Mouse (Mus musculus) C2C12 (cell line): Measurements from ENCODE around the gene 1700088E04Rik. TPM values are rescaled to one million over a fixed set of nuclear protein-coding genes. Genes with fewer than 3 reads are reported as not detected.

ENCODE experiments used
- H3K27me3 ChIP-seq: one replicate; pipeline ENCODE4 v1.6.1; 2011; ENCODE audit not compliant: control insufficient read depth, insufficient read depth, insufficient read length
- H3K36me3 ChIP-seq: one replicate; pipeline ENCODE4 v1.6.1; 2011; ENCODE audit not compliant: control insufficient read depth, insufficient read depth
- H3K4me3 ChIP-seq: one replicate; pipeline ENCODE4 v1.5.1; 2011; ENCODE audit warnings: mild to moderate bottlenecking, control low read depth; ENCODE audit not compliant: poor library complexity, insufficient read depth, severe bottlenecking
- H3K79me2 ChIP-seq: one replicate; pipeline ENCODE4 v1.6.1; 2011; ENCODE audit not compliant: control insufficient read depth, insufficient read depth
- H3K79me3 ChIP-seq: one replicate; pipeline ENCODE4 v1.6.1; 2011; ENCODE audit warnings: low read depth, control low read depth
- H3ac ChIP-seq: one replicate; pipeline ENCODE3; 2011; ENCODE audit warnings: low read depth; ENCODE audit not compliant: control insufficient read depth, insufficient read length
- CEBPB ChIP-seq: IDR thresholded peaks from one replicate; pipeline ENCODE4 v1.6.1; 2011; ENCODE audit warnings: low read depth, mild to moderate bottlenecking, control low read depth, moderate library complexity
- CTCF ChIP-seq: IDR thresholded peaks from one replicate; pipeline ENCODE4 v1.5.1; 2011; ENCODE audit not compliant: control insufficient read depth, insufficient read depth, insufficient read length
- FOSL1 ChIP-seq: IDR thresholded peaks from one replicate; pipeline ENCODE4 v1.8.0; 2011; ENCODE audit warnings: mild to moderate bottlenecking, low read length; ENCODE audit not compliant: poor library complexity, insufficient read depth, severe bottlenecking
- MAX ChIP-seq: IDR thresholded peaks from one replicate; pipeline ENCODE4 v1.6.1; 2011; ENCODE audit warnings: mild to moderate bottlenecking, control low read depth
- MYOD1 ChIP-seq: IDR thresholded peaks from one replicate; pipeline ENCODE4 v1.6.1; 2011; ENCODE audit warnings: low read depth; ENCODE audit not compliant: control insufficient read depth, insufficient read length
- MYOG ChIP-seq: IDR thresholded peaks from one replicate; pipeline ENCODE4 v1.6.1; 2011; ENCODE audit not compliant: control insufficient read depth, insufficient read length; ENCODE audit errors: extremely low read depth
- USF1 ChIP-seq: IDR thresholded peaks from one replicate; pipeline ENCODE4 v1.6.1; 2011; ENCODE audit warnings: low read depth, mild to moderate bottlenecking, control low read depth, moderate library complexity
- polyA plus RNA-seq: library from polyadenylated mRNA; unstranded; fragments of >200 nt; fragmentation: generic; extraction: Trizol; gene quantifications from one replicate; pipeline ENCODE4 v1.2.1, GENCODE M21; 2012; ENCODE audit warnings: missing spikeins

Gene 1700088E04Rik
- polyA plus RNA-seq, 1 experiment = 5.6 TPM

GRCm38 (mm10) chr15:79122119-79122518, 18.9 kb downstream of the 1700088E04Rik start:
- no peaks in the 10 kb centered on the region for H3K27me3 ChIP-seq
- H3K79me3 ChIP-seq = no peaks in the 10 kb centered on the region
- H3K4me3 ChIP-seq = no peak overlapping the region
- H3K79me2 ChIP-seq = no peaks in the 10 kb centered on the region
- no peak overlapping the region for H3ac ChIP-seq
- peaks cover 80% of the 10 kb centered on the region for H3K36me3 ChIP-seq
- no peak for TF ChIP-seq CEBPB
- no peak for TF ChIP-seq FOSL1
- no peak for TF ChIP-seq CTCF
- TF ChIP-seq MYOD1 = no peak
- TF ChIP-seq USF1 = no peak
- no peak for TF ChIP-seq MYOG
- TF ChIP-seq MAX = no peak

GRCm38 (mm10) chr15:79119491-79119890, 21.6 kb downstream of the 1700088E04Rik start:
- H3K79me2 ChIP-seq = no peaks in the 10 kb centered on the region
- no peaks in the 10 kb centered on the region for H3K79me3 ChIP-seq
- H3K36me3 ChIP-seq = peaks cover 78% of the 10 kb centered on the region
- no peak overlapping the region for H3K4me3 ChIP-seq
- no peak overlapping the region for H3ac ChIP-seq
- TF ChIP-seq USF1 (no peak), MYOD1 (no peak), CTCF (no peak), MAX (no peak), CEBPB (no peak), FOSL1 (no peak), MYOG (no peak)
- H3K27me3 ChIP-seq = no peaks in the 10 kb centered on the region

- Histone ChIP-seq H3K79me2 (peaks cover 20% of the 10 kb centered on the region), H3K36me3 (peaks cover 51% of the 10 kb centered on the region), H3K4me3 (no peak overlapping the region)
Measured at GRCm38 (mm10) chr15:79115276-79115675, 25.8 kb downstream of the 1700088E04Rik start.

DNA sequence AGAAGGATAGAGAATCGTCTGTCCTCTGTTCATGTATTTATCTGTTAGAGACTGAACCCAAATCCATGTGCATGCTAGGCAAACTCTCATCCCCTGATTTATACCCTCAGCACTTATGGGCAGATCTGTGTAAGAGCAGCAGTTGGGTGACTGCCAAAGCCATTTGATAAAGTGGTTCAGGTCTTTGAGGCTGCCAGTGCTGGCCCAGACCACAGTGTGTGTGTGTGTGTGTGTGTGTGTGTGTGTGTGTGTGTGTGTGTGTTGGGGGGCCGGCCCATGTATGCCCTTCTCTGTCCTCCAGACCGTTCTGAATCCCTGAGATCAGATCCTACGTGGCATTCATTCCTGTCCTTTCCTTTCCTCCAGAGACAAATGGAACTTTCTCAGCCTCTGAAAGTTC, 29.3 kb downstream of the 1700088E04Rik start:
- no peaks in the 10 kb centered on the region for H3K27me3 ChIP-seq
- TF ChIP-seq FOSL1 (no peak), MYOG (no peak), MYOD1 (no peak), MAX (no peak), CEBPB (no peak), USF1 (no peak), CTCF (no peak)
- H3K79me3 ChIP-seq = peaks cover 12% of the 10 kb centered on the region
- peaks cover 30% of the 10 kb centered on the region for H3K79me2 ChIP-seq
- H3ac ChIP-seq = no peak overlapping the region
- H3K36me3 ChIP-seq = peaks cover 18% of the 10 kb centered on the region
- H3K4me3 ChIP-seq = no peak overlapping the region

More at GRCm38 (mm10) chr15:79115276-79115675, 25.8 kb downstream of the 1700088E04Rik start:
- H3K27me3 ChIP-seq = no peaks in the 10 kb centered on the region
- peaks cover 4% of the 10 kb centered on the region for H3K79me3 ChIP-seq
- H3ac ChIP-seq = no peak overlapping the region
- TF ChIP-seq MAX = no peak
- no peak for TF ChIP-seq CTCF
- TF ChIP-seq MYOD1 = no peak
- no peak for TF ChIP-seq FOSL1
- no peak for TF ChIP-seq USF1
- TF ChIP-seq CEBPB = no peak
- no peak for TF ChIP-seq MYOG

- TF ChIP-seq CEBPB = no peak
- TF ChIP-seq MYOD1 = no peak
- no peak for TF ChIP-seq USF1
- TF ChIP-seq FOSL1 = no peak
- TF ChIP-seq MYOG = no peak
- no peak for TF ChIP-seq MAX
- TF ChIP-seq CTCF = no peak
- Histone ChIP-seq H3K4me3 (peak overlapping the region; percentile 75), H3K79me3 (peaks cover 12% of the 10 kb centered on the region), H3ac (no peak overlapping the region), H3K27me3 (no peaks in the 10 kb centered on the region), H3K79me2 (peaks cover 30% of the 10 kb centered on the region), H3K36me3 (peaks cover 9% of the 10 kb centered on the region)
Measured at GRCm38 (mm10) chr15:79110528-79110927, 30.5 kb downstream of the 1700088E04Rik start.

GRCm38 (mm10) chr15:79110031-79110430, 31.0 kb downstream of the 1700088E04Rik start:
- peak overlapping the region; percentile 76 for H3ac ChIP-seq
- H3K79me3 ChIP-seq = peaks cover 12% of the 10 kb centered on the region
- H3K4me3 ChIP-seq = peak overlapping the region; percentile 75
- no peaks in the 10 kb centered on the region for H3K27me3 ChIP-seq
- TF ChIP-seq FOSL1 (no peak), USF1 (no peak), CTCF (no peak), MAX (no peak), MYOD1 (no peak)
- H3K79me2 ChIP-seq = peaks cover 30% of the 10 kb centered on the region
- H3K36me3 ChIP-seq = peaks cover 4% of the 10 kb centered on the region
